Mouse (Mus musculus): ENCODE measurements around the gene Rps15. TPM values are rescaled to one million over a fixed set of nuclear protein-coding genes. Genes with fewer than 3 reads are reported as not detected.

Gene Rps15
- polyA plus RNA-seq, 1 experiment from 2014 or later: 1,227 TPM

GRCm38 (mm10) chr10:80259463-80259805 lies 32.8 kb upstream of the Rps15 start:
- peaks cover 16% of the 10 kb centered on the region for H3K4me1 ChIP-seq (ENCODE audit: control insufficient read depth, insufficient read depth, low read length)
- H3K27ac ChIP-seq (ENCODE audit: low read length): no peak overlapping the region
- peak overlapping the region; percentile 83 for H3K4me2 ChIP-seq (replicated peaks; ENCODE audit: low read depth, low read length)
- no peaks in the 10 kb centered on the region for H3K27me3 ChIP-seq (ENCODE audit: control insufficient read depth, insufficient read depth, low read length)
- H3K36me3 ChIP-seq (ENCODE audit: control insufficient read depth, insufficient read depth, low read length): peaks cover 45% of the 10 kb centered on the region
- WGBS: 71% methylated on average over 6 of the region's 6 CpGs
- H3K9ac ChIP-seq (replicated peaks; ENCODE audit: low read depth, low read length): 0 out of 2 replicates have a peak overlapping the region, but pooled peaks have one; percentile 26
- no peak overlapping the region; the same call in 1 of the 2 replicates for H3K4me3 ChIP-seq (ENCODE audit: low read depth, low read length)
- H3K9me3 ChIP-seq (ENCODE audit: control insufficient read depth, low read depth, low read length): no peaks in the 10 kb centered on the region
- ATAC-seq (ENCODE audit: insufficient number of reproducible peaks, insufficient read depth, low FRiP score, low read depth): no peak

- peak overlapping the region; percentile 32 for H3K4me3 ChIP-seq (ENCODE audit: low read depth, low read length)
- H3K27ac ChIP-seq (ENCODE audit: low read length): peak overlapping the region; percentile 96
- H3K9me3 ChIP-seq (ENCODE audit: control insufficient read depth, low read depth, low read length): no peaks in the 10 kb centered on the region
- peaks cover 16% of the 10 kb centered on the region for H3K4me1 ChIP-seq (ENCODE audit: control insufficient read depth, insufficient read depth, low read length)
- no peak for ATAC-seq (ENCODE audit: insufficient number of reproducible peaks, insufficient read depth, low FRiP score, low read depth)
- no peaks in the 10 kb centered on the region for H3K27me3 ChIP-seq (ENCODE audit: control insufficient read depth, insufficient read depth, low read length)
- H3K9ac ChIP-seq (replicated peaks; ENCODE audit: low read depth, low read length): peak overlapping the region; percentile 26
- H3K36me3 ChIP-seq (ENCODE audit: control insufficient read depth, insufficient read depth, low read length): peaks cover 39% of the 10 kb centered on the region
- WGBS: 9% methylated on average over 19 of the region's 19 CpGs
- H3K4me2 ChIP-seq (replicated peaks; ENCODE audit: low read depth, low read length): peak overlapping the region; percentile 83
Measured at GRCm38 (mm10) chr10:80259861-80260641, 32.2 kb upstream of the Rps15 start.

DNA sequence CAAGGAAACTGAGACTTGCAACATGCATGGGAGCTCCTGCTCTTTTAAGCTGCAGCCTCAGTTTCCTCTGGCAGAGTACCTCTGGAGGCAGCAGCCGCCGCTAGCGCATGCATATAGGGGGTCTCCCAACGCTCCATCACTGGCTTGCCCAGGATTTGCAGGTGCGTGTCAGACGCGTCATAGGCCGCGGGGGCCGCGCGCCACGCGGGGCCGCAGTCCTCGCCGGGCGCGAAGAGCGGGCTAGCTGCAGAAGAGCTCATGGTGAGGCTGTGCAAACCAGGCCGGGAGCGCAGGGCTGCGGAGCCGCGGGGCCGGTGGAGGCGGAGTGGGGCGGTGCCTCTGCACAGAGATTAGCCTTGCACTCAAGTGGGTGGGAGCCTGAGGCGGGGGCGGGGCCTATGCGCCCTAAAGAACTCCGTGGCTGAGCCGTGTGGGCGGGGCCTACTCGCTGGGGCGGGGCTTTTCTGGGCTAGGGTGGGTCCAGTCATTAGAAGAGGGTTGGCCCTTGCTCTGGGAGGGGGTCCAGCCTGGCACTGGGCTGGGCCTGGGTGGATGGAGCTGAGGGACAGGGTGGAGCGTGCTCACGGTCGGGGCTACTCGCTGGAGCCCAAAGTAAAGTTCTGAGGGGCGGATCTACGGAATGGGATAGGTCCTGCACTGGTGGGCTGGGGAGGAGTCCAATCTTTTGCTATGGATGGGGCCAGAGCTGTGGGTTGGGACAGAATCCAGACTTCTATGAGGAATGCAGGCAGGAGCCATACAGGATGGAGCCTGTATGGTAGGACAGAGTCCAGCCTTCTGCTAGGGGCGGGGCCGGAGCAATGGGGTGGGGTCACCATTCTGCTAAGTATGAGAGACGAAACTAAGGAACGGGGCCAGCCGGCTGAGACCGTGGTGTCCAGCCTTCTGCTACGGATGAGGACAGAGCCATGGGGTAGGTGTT lies 31.3 kb upstream of the Rps15 start, which contains the start of the genes Gamt and Dazap1:
Gene Gamt, minus strand, starts transcription at position 371 of the 943 bp plus-strand sequence.
Gene Dazap1, plus strand, starts transcription at position 845 of the 943 bp plus-strand sequence.
- peaks cover 20% of the 10 kb centered on the region for H3K4me1 ChIP-seq (ENCODE audit: control insufficient read depth, insufficient read depth, low read length)
- no peaks in the 10 kb centered on the region for H3K27me3 ChIP-seq (ENCODE audit: control insufficient read depth, insufficient read depth, low read length)
- peak within 1 kb of the TSS; percentile 83 for H3K4me2 ChIP-seq (replicated peaks; ENCODE audit: low read depth, low read length)
- peaks cover 31% of the 10 kb centered on the region for H3K36me3 ChIP-seq (ENCODE audit: control insufficient read depth, insufficient read depth, low read length)
- WGBS: under 1% methylated on average over 49 of the region's 49 CpGs
- peak within 1 kb of the TSS; percentile 41 for H3K9ac ChIP-seq (replicated peaks; ENCODE audit: low read depth, low read length)
- peak within 1 kb of the TSS; percentile 32 for H3K4me3 ChIP-seq (ENCODE audit: low read depth, low read length)
- ATAC-seq (ENCODE audit: insufficient number of reproducible peaks, insufficient read depth, low FRiP score, low read depth): peak; percentile 90
- H3K27ac ChIP-seq (ENCODE audit: low read length): peak within 1 kb of the TSS; percentile 96
- H3K9me3 ChIP-seq (ENCODE audit: control insufficient read depth, low read depth, low read length): no peaks in the 10 kb centered on the region

DNA sequence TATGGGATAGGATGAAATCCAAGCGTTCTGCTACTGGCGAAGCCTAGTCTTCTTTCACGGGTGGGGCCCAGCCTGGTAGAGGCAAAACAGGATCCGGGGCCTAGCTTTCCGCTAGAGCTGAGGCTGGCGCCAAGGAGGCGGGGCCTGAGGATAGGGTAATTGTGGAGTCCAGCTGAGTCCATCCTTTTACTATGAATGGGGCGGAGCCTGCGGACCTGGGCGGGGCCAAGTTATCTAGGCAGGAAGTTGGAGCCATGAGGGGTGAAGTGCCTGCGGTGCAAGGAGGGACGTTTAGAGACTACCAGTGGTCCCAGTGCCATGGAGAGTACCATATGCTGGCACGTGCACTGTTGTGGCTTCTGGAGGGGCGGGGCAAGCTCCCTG lies 30.7 kb upstream of the Rps15 start:
- under 1% methylated on average over 14 of the region's 14 CpGs for WGBS
- peak overlapping the region; percentile 96 for H3K27ac ChIP-seq (ENCODE audit: low read length)
- peaks cover 26% of the 10 kb centered on the region for H3K4me1 ChIP-seq (ENCODE audit: control insufficient read depth, insufficient read depth, low read length)
- H3K9me3 ChIP-seq (ENCODE audit: control insufficient read depth, low read depth, low read length): no peaks in the 10 kb centered on the region
- peaks cover 24% of the 10 kb centered on the region for H3K36me3 ChIP-seq (ENCODE audit: control insufficient read depth, insufficient read depth, low read length)
- H3K4me3 ChIP-seq (ENCODE audit: low read depth, low read length): peak overlapping the region; percentile 32
- peak; percentile 64 for ATAC-seq (ENCODE audit: insufficient number of reproducible peaks, insufficient read depth, low FRiP score, low read depth)
- H3K4me2 ChIP-seq (replicated peaks; ENCODE audit: low read depth, low read length): peak overlapping the region; percentile 83
- H3K9ac ChIP-seq (replicated peaks; ENCODE audit: low read depth, low read length): peak overlapping the region; percentile 41
- H3K27me3 ChIP-seq (ENCODE audit: control insufficient read depth, insufficient read depth, low read length): no peaks in the 10 kb centered on the region

DNA sequence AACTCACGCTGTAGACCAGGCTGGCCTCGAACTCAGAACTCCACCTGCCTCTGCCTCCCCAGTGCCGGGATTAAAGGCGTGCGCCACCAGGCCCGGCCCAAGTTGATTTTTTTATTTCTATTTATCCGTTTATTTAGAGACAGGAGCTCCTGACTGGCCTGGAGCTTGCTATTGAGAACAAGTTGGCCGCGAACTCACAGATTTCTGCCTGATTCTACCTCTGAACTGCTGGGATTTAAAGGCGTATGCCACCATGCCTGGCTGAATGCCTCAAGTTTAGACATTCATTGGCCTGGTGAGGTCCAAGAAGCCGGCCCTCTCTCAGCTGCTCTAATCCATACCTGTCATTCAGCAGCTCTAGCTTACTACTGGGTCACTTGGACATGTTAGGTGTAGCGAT lies 30.1 kb upstream of the Rps15 start:
- peaks cover 31% of the 10 kb centered on the region for H3K4me1 ChIP-seq (ENCODE audit: control insufficient read depth, insufficient read depth, low read length)
- no peak overlapping the region for H3K9ac ChIP-seq (replicated peaks; ENCODE audit: low read depth, low read length)
- no peaks in the 10 kb centered on the region for H3K27me3 ChIP-seq (ENCODE audit: control insufficient read depth, insufficient read depth, low read length)
- 71% methylated on average over 12 of the region's 12 CpGs for WGBS
- peak overlapping the region; percentile 96 for H3K27ac ChIP-seq (ENCODE audit: low read length)
- H3K4me3 ChIP-seq (ENCODE audit: low read depth, low read length): peak overlapping the region; percentile 32; the same call in 1 of the 2 replicates
- peaks cover 18% of the 10 kb centered on the region; the same call in 1 of the 2 replicates for H3K36me3 ChIP-seq (ENCODE audit: control insufficient read depth, insufficient read depth, low read length)
- H3K9me3 ChIP-seq (ENCODE audit: control insufficient read depth, low read depth, low read length): no peaks in the 10 kb centered on the region
- H3K4me2 ChIP-seq (replicated peaks; ENCODE audit: low read depth, low read length): peak overlapping the region; percentile 83
- ATAC-seq (ENCODE audit: insufficient number of reproducible peaks, insufficient read depth, low FRiP score, low read depth): no peak

DNA sequence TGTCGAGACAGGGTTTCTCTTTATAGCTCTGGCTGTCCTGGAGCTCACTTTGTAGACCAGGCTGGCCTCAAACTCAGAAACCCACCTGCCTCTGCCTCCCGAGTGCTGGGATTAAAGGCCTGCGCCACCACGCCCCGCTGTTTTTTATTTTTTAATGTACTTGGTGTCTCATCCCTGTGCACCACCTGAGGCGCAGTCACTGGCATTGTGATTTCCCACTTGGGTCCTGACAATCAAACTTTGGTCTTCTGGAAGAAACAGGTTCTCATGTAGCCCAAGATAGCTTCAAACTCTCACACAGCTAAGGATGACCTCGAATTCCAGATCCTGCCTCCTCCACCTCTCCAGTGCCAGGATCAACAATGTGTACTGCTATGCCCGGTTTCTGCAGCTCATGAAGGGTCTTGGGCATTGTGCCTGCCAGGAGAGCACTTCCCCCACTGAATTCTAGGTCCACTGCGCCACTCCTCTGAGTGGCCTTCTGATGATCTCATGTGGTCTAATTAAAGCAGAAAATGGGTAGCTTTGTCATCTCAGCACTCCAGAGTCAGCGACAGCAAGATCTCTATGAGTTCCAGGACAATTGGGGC lies 29.4 kb upstream of the Rps15 start:
- H3K27ac ChIP-seq (ENCODE audit: low read length): no peak overlapping the region
- H3K9ac ChIP-seq (replicated peaks; ENCODE audit: low read depth, low read length): no peak overlapping the region
- no peaks in the 10 kb centered on the region for H3K9me3 ChIP-seq (ENCODE audit: control insufficient read depth, low read depth, low read length)
- peaks cover 38% of the 10 kb centered on the region for H3K4me1 ChIP-seq (ENCODE audit: control insufficient read depth, insufficient read depth, low read length)
- WGBS: 88% methylated on average over 10 of the region's 10 CpGs
- H3K4me3 ChIP-seq (ENCODE audit: low read depth, low read length): no peak overlapping the region
- H3K36me3 ChIP-seq (ENCODE audit: control insufficient read depth, insufficient read depth, low read length): peaks cover 19% of the 10 kb centered on the region; the same call in 1 of the 2 replicates
- no peaks in the 10 kb centered on the region for H3K27me3 ChIP-seq (ENCODE audit: control insufficient read depth, insufficient read depth, low read length)
- no peak for ATAC-seq (ENCODE audit: insufficient number of reproducible peaks, insufficient read depth, low FRiP score, low read depth)
- no peak overlapping the region for H3K4me2 ChIP-seq (replicated peaks; ENCODE audit: low read depth, low read length)

GRCm38 (mm10) chr10:80264341-80265148 lies 27.7 kb upstream of the Rps15 start:
- H3K27ac ChIP-seq (ENCODE audit: low read length): peak overlapping the region; percentile 63
- peak overlapping the region; percentile 80 for H3K4me3 ChIP-seq (ENCODE audit: low read depth, low read length)
- no peaks in the 10 kb centered on the region for H3K27me3 ChIP-seq (ENCODE audit: control insufficient read depth, insufficient read depth, low read length)
- peak overlapping the region; percentile 91 for H3K9ac ChIP-seq (replicated peaks; ENCODE audit: low read depth, low read length)
- WGBS: 1% methylated on average over 73 of the region's 81 CpGs
- peak overlapping the region; percentile 81 for H3K4me2 ChIP-seq (replicated peaks; ENCODE audit: low read depth, low read length)
- ATAC-seq (ENCODE audit: insufficient number of reproducible peaks, insufficient read depth, low FRiP score, low read depth): peak; percentile 53
- peaks cover 11% of the 10 kb centered on the region; the same call in 1 of the 2 replicates for H3K36me3 ChIP-seq (ENCODE audit: control insufficient read depth, insufficient read depth, low read length)
- no peaks in the 10 kb centered on the region for H3K9me3 ChIP-seq (ENCODE audit: control insufficient read depth, low read depth, low read length)
- H3K4me1 ChIP-seq (ENCODE audit: control insufficient read depth, insufficient read depth, low read length): peaks cover 34% of the 10 kb centered on the region
